Mouse (Mus musculus) intestine, embryonic 15.5 days (tissue): ENCODE results near the gene Ttc12. TPM values are rescaled to one million over a fixed set of nuclear protein-coding genes. Genes with fewer than 3 reads are reported as not detected.

ENCODE experiments used
- ATAC-seq: fragments of 200-750 bp; cut with Nextera tagmentation; 2 replicates; pipeline ENCODE4 v1.8.0; 2017; ENCODE audit warnings: moderate TSS enrichment, moderate library complexity
- H3K27ac ChIP-seq: fragments of 300-500 bp; sonication (generic); 2 replicates; pipeline ENCODE4 v1.5.1; 2015; ENCODE audit warnings: mild to moderate bottlenecking, inconsistent platforms
- H3K27me3 ChIP-seq: fragments of 300-500 bp; sonication (generic); replicated peaks from 2 replicates; pipeline ENCODE4 v1.6.1; 2015; ENCODE audit warnings: inconsistent platforms
- H3K36me3 ChIP-seq: fragments of 300-500 bp; sonication (generic); 2 replicates; pipeline ENCODE4 v1.6.1; 2015; ENCODE audit warnings: inconsistent platforms
- H3K4me1 ChIP-seq: fragments of 300-500 bp; sonication (generic); replicated peaks from 2 replicates; pipeline ENCODE4 v1.6.1; 2015; ENCODE audit warnings: inconsistent platforms
- H3K4me2 ChIP-seq: fragments of 300-500 bp; sonication (generic); replicated peaks from 2 replicates; pipeline ENCODE4 v1.6.1; 2015; ENCODE audit warnings: mild to moderate bottlenecking, inconsistent platforms
- H3K4me3 ChIP-seq: fragments of 300-500 bp; sonication (generic); replicated peaks from 2 replicates; pipeline ENCODE4 v1.5.1; 2015; ENCODE audit warnings: inconsistent platforms
- H3K9ac ChIP-seq: fragments of 300-500 bp; sonication (generic); 2 replicates; pipeline ENCODE4 v1.6.1; 2015; ENCODE audit warnings: inconsistent platforms
- H3K9me3 ChIP-seq: fragments of 300-500 bp; sonication (generic); 2 replicates; pipeline ENCODE4 v1.6.1; 2016; ENCODE audit warnings: inconsistent platforms
- WGBS: fragments of 180-500 bp; shearing (Covaris S2); methylation state at CpG from one replicate; pipeline ENCODE4 v1.1.7; 2015; 5-methylcytosine and 5-hydroxymethylcytosine counted together
- polyA plus RNA-seq: library from polyadenylated mRNA; unstranded; fragments of >200 nt; fragmentation: Nextera tagmentation; extraction: Ambion mirVana; gene quantifications from 2 replicates; pipeline ENCODE4 v1.2.1, GENCODE M21; 2015

Ttc12 gene
- polyA plus RNA-seq, 1 experiment from 2014 or later, result 0.85 TPM

DNA sequence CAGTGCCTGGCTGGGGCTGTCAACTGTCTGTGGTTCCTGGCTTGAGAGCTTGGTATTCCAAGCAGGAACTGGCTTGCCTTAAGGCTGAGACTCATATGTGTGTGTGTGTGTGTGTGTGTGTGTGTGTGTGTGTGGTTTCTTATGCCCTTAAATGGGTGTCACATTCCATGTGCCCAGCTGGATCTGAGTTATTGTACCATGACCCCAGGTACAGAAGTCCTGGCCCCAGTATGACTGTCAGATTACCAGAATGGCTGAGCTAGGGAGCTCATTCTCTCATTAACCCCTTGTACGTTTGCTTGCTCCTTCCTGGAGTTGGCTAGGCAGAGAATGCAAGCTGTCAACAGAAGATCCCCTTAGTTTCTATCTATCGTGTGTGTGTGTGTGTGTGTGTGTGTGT lies 28.3 kb upstream of the Ttc12 start:
- 70% methylated on average over 2 of the region's 2 CpGs for WGBS
- H3K27ac ChIP-seq, result no peak overlapping the region
- no peaks in the 10 kb centered on the region for H3K27me3 ChIP-seq
- no peak overlapping the region for H3K4me2 ChIP-seq
- H3K9ac ChIP-seq, result no peak overlapping the region
- H3K9me3 ChIP-seq, result no peaks in the 10 kb centered on the region
- H3K4me3 ChIP-seq, result no peak overlapping the region
- H3K36me3 ChIP-seq, result peaks cover 5% of the 10 kb centered on the region; the same call in 1 of the 2 replicates
- ATAC-seq, result peak; percentile 39; the same call in 1 of the 2 replicates
- H3K4me1 ChIP-seq, result no peaks in the 10 kb centered on the region

DNA sequence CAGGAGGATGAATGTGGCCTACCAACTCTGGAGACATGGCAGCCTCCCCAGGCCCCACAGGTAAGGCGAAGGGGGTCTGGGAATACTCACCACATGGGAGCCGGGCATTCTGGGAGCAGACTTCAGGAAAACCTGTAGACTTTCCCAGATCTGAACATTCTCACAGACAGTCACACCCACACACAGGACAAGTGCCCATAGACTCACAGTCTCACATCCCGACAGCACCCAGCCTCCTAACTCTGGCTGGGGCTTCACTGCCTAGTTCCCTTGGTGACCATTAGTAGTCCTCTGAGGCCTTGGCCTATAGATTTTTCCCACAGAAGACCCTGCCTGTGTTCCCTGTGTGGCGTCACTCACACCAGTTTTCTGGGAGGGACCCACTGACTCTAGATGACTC lies 24.6 kb upstream of the Ttc12 start:
- WGBS, result 95% methylated on average over 4 of the region's 4 CpGs
- ATAC-seq, result no peak
- H3K27ac ChIP-seq, result no peak overlapping the region
- no peaks in the 10 kb centered on the region for H3K27me3 ChIP-seq
- H3K4me3 ChIP-seq, result no peak overlapping the region
- H3K9ac ChIP-seq, result no peak overlapping the region
- H3K4me1 ChIP-seq, result no peaks in the 10 kb centered on the region
- H3K36me3 ChIP-seq, result peaks cover 9% of the 10 kb centered on the region; the same call in 1 of the 2 replicates
- no peaks in the 10 kb centered on the region for H3K9me3 ChIP-seq
- H3K4me2 ChIP-seq, result no peak overlapping the region

DNA sequence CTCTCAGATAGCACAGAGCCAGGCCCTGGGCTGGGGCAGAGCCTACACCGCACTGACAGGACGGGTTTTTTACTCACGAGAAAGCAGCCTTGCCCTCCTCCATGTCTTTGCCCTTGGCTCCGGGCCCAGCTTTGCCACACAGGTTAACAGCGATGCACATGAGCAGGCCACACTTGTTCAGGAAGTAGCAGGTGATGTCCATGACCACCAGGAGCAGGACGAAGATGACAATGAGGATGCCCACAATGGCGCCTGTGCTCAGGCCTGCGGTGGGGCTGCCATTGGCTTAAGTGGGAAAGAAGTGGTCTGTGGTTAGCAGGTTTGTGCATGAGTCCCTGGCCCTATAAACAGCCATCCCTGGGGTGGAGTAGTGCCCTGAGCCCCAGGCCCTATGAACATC lies 23.6 kb upstream of the Ttc12 start:
- WGBS, result 92% methylated on average over 8 of the region's 8 CpGs

DNA sequence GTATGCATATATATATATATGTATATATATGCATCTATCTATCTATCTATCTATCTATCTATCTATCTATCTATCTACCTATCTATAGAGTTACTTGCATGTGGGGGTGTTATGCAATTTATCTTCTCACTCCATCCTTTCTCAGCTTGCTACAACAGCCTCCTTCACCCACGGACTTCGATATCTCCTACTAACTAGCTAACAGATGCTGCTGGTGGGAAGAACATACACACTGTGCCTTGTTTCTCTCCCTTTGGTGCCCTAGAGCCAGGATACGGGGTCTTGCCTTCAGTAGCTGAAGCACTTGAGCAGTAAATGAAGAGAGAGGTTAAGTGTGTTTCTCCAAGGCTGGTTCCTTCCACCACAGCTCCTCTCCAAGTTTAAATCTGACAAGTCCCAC lies 23.1 kb upstream of the Ttc12 start:
- H3K9me3 ChIP-seq, result no peaks in the 10 kb centered on the region
- H3K36me3 ChIP-seq, result peaks cover 7% of the 10 kb centered on the region; the same call in 1 of the 2 replicates
- no peak overlapping the region for H3K27ac ChIP-seq
- 95% methylated on average over 3 of the region's 3 CpGs for WGBS
- ATAC-seq, result no peak
- no peak overlapping the region for H3K9ac ChIP-seq
- H3K4me2 ChIP-seq, result no peak overlapping the region
- H3K4me1 ChIP-seq, result no peaks in the 10 kb centered on the region
- H3K4me3 ChIP-seq, result no peak overlapping the region
- H3K27me3 ChIP-seq, result no peaks in the 10 kb centered on the region

More for the DNA sequence above, 23.6 kb upstream of the Ttc12 start:
- H3K4me3 ChIP-seq, result no peak overlapping the region
- H3K27me3 ChIP-seq, result no peaks in the 10 kb centered on the region
- H3K9me3 ChIP-seq, result no peaks in the 10 kb centered on the region
- no peak overlapping the region for H3K4me2 ChIP-seq
- H3K27ac ChIP-seq, result no peak overlapping the region
- no peak overlapping the region for H3K9ac ChIP-seq
- ATAC-seq, result no peak
- H3K4me1 ChIP-seq, result no peaks in the 10 kb centered on the region
- peaks cover 7% of the 10 kb centered on the region; the same call in 1 of the 2 replicates for H3K36me3 ChIP-seq

DNA sequence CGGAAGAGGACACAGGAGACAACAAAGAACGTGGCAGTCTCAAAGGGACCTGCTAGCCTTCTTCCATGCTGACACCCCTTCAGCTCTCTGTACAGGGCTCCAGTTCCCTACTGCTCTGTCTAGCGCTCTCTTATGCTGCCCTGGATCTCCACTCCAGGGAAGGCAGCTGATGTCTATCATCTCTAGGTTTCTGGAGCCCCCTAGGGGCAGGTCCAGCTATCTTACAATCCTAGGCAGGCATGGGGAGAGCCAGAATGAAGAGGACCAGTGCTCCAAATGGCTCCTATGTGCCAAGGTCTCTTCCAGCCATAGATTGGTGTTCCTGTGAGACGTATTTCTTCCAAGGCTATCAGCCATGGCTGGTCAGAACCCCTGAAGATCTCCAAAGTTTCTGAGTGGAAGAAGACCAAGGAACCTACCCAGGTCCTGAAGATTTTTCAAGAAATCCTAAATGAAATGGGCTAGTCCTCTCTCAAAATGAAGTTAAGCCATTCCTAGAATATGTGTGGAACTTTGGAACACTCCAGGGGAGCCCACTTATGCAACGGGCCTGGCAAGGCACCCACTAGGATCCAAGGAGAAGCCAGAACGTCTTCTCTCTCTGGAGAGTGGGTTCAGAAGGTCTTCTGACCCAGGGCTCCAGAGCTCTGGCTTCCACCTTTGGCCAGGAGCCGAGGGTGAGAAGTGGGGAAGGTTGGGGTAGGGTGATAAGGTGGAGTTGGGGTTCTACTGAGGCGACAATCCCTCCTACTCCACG lies 22.0 kb upstream of the Ttc12 start:
- peaks cover 7% of the 10 kb centered on the region; the same call in 1 of the 2 replicates for H3K36me3 ChIP-seq
- H3K27ac ChIP-seq, result no peak overlapping the region
- WGBS, result 84% methylated on average over 9 of the region's 9 CpGs
- H3K27me3 ChIP-seq, result no peaks in the 10 kb centered on the region
- no peaks in the 10 kb centered on the region for H3K9me3 ChIP-seq
- H3K4me1 ChIP-seq, result no peaks in the 10 kb centered on the region
- ATAC-seq, result no peak
- H3K4me3 ChIP-seq, result no peak overlapping the region
- no peak overlapping the region for H3K9ac ChIP-seq
- H3K4me2 ChIP-seq, result no peak overlapping the region

DNA sequence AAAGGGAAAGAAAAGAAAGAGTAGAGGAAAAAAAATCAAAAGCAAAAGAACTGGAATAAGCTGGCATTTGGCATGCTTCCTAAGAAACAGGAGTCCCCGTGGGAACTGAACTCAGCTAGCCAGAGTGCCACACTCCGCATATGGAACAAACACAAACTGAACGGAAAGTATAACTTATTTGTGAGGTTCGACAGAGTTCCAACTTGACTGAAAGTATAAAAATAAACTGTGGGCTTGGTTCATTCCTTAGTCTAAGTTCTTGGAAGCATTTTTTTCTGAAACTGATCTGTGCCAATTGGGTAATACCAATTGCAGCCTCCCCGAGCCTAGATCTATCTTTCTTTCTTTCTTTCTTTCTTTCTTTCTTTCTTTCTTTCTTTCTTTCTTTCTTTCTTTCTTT lies 18.6 kb upstream of the Ttc12 start:
- Histone ChIP-seq H3K4me3 (no peak overlapping the region), H3K4me2 (no peak overlapping the region), H3K27ac (no peak overlapping the region), H3K9ac (no peak overlapping the region), H3K4me1 (no peaks in the 10 kb centered on the region), H3K9me3 (no peaks in the 10 kb centered on the region), H3K36me3 (peaks cover 6% of the 10 kb centered on the region; the same call in 1 of the 2 replicates), H3K27me3 (no peaks in the 10 kb centered on the region)
- 73% methylated on average over 5 of the region's 5 CpGs for WGBS
- ATAC-seq, result no peak

DNA sequence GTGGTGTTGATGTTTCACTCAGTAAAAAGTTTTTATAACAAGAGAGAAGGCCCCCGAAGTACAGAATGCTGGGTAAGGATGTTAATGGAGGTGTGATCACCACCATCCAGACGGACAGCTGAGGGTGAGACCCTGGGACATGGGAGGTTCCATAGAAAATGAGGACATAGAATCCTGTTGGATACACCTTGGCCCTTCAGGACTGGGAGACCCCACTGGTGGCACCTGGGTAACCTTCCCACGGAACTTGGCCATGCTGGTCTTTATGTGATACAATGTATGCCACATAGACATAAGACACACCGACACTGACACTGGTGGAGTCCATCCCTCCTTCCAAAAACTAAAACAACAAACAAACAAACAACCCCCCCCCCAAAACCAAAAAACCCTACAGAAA lies 16.2 kb upstream of the Ttc12 start:
- WGBS, result 87% methylated on average over 4 of the region's 4 CpGs
- Histone ChIP-seq H3K27me3 (no peaks in the 10 kb centered on the region), H3K4me2 (no peak overlapping the region), H3K4me3 (no peak overlapping the region), H3K9me3 (no peaks in the 10 kb centered on the region), H3K4me1 (no peaks in the 10 kb centered on the region), H3K27ac (no peak overlapping the region), H3K9ac (no peak overlapping the region), H3K36me3 (no peaks in the 10 kb centered on the region)
- no peak for ATAC-seq

DNA sequence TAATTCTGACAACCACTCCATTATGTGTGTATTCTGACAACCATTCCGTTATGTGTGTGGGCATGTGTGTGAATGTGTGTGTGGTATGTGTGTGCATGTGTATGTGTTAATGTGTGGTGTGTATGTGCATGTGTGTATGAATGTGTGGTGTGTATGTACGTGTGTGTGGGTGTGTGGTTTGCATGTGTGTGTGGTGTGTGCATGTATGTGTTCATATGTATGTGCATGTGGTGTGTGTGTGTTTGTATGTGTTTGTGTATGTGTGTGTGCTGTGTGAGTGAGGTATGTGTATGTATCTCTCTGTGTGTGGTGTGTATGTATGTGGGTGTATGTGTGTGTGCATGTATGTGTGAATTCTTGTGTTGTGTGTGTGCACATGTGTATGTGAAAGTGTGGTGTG lies 13.9 kb upstream of the Ttc12 start:
- Histone ChIP-seq H3K27ac (no peak overlapping the region), H3K36me3 (no peaks in the 10 kb centered on the region), H3K9ac (no peak overlapping the region), H3K4me1 (no peaks in the 10 kb centered on the region), H3K4me2 (no peak overlapping the region), H3K4me3 (no peak overlapping the region), H3K27me3 (no peaks in the 10 kb centered on the region), H3K9me3 (no peaks in the 10 kb centered on the region)
- WGBS, result 92% methylated on average over 2 of the region's 2 CpGs
- ATAC-seq, result no peak

DNA sequence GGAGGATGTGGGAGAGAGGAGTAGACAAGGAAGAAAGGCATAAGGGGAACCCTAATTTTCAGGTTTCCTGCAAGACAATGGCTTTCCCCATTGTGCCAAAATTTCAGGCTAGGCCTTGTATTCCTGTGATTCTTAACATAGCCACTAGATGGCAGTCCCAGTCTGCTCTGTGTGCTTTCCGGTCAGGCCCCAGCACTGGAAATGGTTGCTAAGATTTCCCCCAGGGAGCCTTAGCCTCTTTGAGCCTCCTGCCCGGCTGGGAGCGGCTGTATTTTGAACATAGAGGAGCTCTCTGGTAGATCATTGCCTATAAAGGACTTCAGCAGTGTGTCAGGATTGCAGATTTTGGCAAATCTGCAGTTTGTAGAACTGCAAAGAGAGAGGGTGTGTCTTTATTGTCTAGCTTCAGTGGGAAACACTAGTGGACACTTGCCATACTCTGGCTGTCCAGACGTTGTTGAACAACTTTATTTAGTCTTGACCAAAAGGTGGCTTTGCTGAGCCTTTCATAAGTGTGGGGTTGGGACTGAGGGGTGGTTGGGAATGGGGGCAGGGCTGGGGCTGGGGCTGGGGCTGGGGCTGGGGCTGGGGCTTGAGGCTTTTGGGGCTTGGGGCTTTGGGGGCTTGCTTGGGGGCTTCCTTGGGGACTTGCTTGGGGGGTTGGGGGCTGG lies 8.1 kb upstream of the Ttc12 start:
- WGBS, result 2% methylated on average over 4 of the region's 4 CpGs
- H3K27me3 ChIP-seq, result no peaks in the 10 kb centered on the region
- H3K4me1 ChIP-seq, result no peaks in the 10 kb centered on the region
- H3K9ac ChIP-seq, result no peak overlapping the region
- no peak overlapping the region for H3K4me2 ChIP-seq
- H3K4me3 ChIP-seq, result no peak overlapping the region
- H3K36me3 ChIP-seq, result no peaks in the 10 kb centered on the region
- peak; percentile 66 for ATAC-seq
- H3K9me3 ChIP-seq, result no peaks in the 10 kb centered on the region
- no peak overlapping the region for H3K27ac ChIP-seq

DNA sequence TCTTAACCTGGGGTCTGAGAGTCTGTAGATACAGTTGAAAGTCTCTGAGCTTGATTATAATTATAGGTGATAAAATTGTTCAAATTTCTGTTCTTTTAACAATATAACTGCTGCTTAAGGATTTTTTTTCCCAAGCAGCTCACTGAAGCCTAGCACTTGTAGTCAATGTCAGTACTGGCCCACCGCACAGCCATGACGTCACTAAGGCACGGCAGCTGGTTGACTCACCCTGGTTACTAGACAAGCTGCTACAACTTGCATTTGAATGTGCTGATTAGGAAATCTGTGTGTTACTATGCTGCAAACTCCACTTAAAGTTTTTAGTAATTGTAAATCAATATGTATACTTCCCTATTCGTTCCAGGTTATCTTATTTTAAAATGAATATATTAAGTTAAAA lies 4.6 kb upstream of the Ttc12 start:
- Histone ChIP-seq H3K9me3 (no peaks in the 10 kb centered on the region), H3K4me2 (no peak overlapping the region), H3K27me3 (no peaks in the 10 kb centered on the region), H3K27ac (no peak overlapping the region), H3K36me3 (no peaks in the 10 kb centered on the region), H3K4me1 (peaks cover 4% of the 10 kb centered on the region; the same call in 1 of the 2 replicates), H3K4me3 (no peak overlapping the region), H3K9ac (no peak overlapping the region)
- 80% methylated on average over 4 of the region's 4 CpGs for WGBS
- no peak for ATAC-seq

DNA sequence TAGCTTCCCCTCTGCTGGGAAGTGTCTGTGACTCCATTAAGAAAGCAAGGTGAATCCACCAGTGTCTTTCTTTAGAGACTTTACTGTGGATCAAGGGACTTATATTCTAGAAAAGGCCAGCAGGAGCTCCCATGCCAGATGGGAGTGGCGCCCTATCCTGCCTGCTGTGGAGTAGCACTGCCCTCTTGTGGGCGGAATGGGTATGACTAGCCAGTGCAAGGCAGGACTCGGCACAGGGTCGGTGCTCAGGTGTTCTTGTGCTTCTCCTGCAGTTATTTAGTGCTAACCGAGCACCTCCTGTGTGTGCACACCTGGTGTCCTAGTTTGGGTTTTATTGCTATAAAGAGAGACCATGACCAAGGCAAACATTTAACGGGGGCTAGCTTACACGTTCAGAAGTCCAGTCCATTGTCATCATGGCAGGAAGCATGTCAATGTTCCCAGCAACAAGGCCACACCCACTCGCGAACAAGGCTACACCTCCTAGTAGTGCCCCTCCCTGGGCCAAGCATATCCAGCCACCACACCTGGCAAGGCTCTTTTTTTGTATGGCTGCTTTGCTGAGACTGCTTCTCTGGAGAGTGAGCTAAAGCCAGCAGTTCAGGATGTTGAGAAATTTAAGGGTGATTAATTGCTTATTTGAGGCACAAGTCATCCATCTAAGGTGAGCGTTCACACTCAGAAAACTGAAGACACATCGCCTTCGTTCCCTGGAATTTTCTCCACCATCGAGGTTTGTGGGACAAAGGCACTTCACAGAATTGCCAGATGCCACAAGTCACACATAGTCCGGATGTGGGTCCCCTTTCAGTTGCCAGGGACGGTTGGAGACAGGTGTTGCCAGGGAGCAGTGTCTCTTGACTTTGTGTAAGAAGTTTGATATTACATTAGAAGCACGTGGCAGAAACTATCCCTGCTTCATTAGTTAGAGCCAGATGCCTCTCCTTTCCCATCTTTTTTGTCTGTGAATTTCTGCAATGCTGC lies 3.2 kb upstream of the Ttc12 start:
- no peak overlapping the region for H3K9ac ChIP-seq
- H3K27ac ChIP-seq, result no peak overlapping the region
- peaks cover 4% of the 10 kb centered on the region; the same call in 1 of the 2 replicates for H3K4me1 ChIP-seq
- H3K9me3 ChIP-seq, result no peaks in the 10 kb centered on the region
- 28% methylated on average over 16 of the region's 16 CpGs for WGBS
- ATAC-seq, result peak; percentile 42; the same call in 1 of the 2 replicates
- no peaks in the 10 kb centered on the region for H3K36me3 ChIP-seq
- no peak overlapping the region for H3K4me3 ChIP-seq
- peak overlapping the region; percentile 48 for H3K4me2 ChIP-seq
- no peaks in the 10 kb centered on the region for H3K27me3 ChIP-seq

DNA sequence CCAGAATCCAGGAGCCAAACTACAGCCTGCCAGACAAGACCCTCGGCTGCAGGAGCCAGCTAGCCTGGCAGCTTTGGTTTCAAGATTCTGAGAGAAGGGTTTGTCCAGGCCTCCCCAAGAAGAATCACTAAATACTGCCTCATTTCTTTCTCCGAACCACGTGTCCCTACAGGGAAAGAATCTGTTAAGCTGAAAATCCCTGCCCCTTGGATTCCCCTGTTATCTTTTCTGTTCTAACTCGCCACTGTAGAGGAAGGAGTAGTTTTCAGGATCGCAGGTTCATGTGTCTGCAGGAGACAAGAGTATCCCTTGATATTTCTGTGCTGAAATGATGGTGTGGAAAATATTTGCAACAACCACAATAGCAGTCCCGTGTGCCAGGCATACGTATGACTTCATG lies 2.2 kb upstream of the Ttc12 start:
- H3K27ac ChIP-seq, result no peak overlapping the region
- 69% methylated on average over 7 of the region's 7 CpGs for WGBS
- H3K4me3 ChIP-seq, result no peak overlapping the region
- no peak overlapping the region for H3K4me2 ChIP-seq
- H3K36me3 ChIP-seq, result no peaks in the 10 kb centered on the region
- ATAC-seq, result no peak
- H3K9ac ChIP-seq, result no peak overlapping the region
- no peaks in the 10 kb centered on the region for H3K27me3 ChIP-seq
- no peaks in the 10 kb centered on the region for H3K9me3 ChIP-seq
- H3K4me1 ChIP-seq, result peaks cover 4% of the 10 kb centered on the region; the same call in 1 of the 2 replicates
